Mouse (Mus musculus) thymus, adult 2 months (tissue): Measurements from ENCODE around the gene Gm20388. TPM values are rescaled to one million over a fixed set of nuclear protein-coding genes. Genes with fewer than 3 reads are reported as not detected.

Source experiments
- DNase-seq: peaks from one replicate; pipeline ENCODE4 v3.0.0; 2021
- H3K27ac ChIP-seq: fragments of 200-500 bp; 2 replicates; pipeline ENCODE4 v1.5.1; 2012; ENCODE audit warnings: low read length, control low read depth; ENCODE audit not compliant: control insufficient read depth, insufficient read depth
- H3K27me3 ChIP-seq: fragments of 200-500 bp; 2 replicates; pipeline ENCODE4 v1.6.1; 2012; ENCODE audit warnings: mild to moderate bottlenecking, low read length, moderate library complexity, mixed read lengths; ENCODE audit not compliant: control insufficient read depth, insufficient read depth
- H3K36me3 ChIP-seq: fragments of 200-500 bp; 2 replicates; pipeline ENCODE4 v1.6.1; 2012; ENCODE audit warnings: mild to moderate bottlenecking, low read length, moderate library complexity; ENCODE audit not compliant: control insufficient read depth, insufficient read depth
- H3K4me1 ChIP-seq: fragments of 200-500 bp; replicated peaks from 2 replicates; pipeline ENCODE4 v1.6.1; 2012; ENCODE audit warnings: low read length; ENCODE audit not compliant: control insufficient read depth, insufficient read depth
- H3K4me3 ChIP-seq: fragments of 200-500 bp; 2 replicates; pipeline ENCODE4 v1.5.1; 2012; ENCODE audit warnings: mild to moderate bottlenecking, low read length, control low read depth, moderate library complexity; ENCODE audit not compliant: control insufficient read depth, insufficient read depth
- CTCF ChIP-seq: fragments of 200-500 bp; IDR thresholded peaks from 2 replicates; pipeline ENCODE4 v1.5.1; 2012; ENCODE audit warnings: mild to moderate bottlenecking, control low read depth, low read length, moderate library complexity, borderline replicate concordance; ENCODE audit not compliant: control insufficient read depth, poor library complexity, insufficient read depth; ENCODE audit errors: extremely low read depth
- POLR2A ChIP-seq: fragments of 200-500 bp; IDR thresholded peaks from 2 replicates; pipeline ENCODE4 v1.6.1; 2012; ENCODE audit warnings: mild to moderate bottlenecking, low read length, control low read depth, moderate library complexity; ENCODE audit not compliant: control insufficient read depth, poor library complexity, insufficient read depth; ENCODE audit errors: extremely low read depth
- WGBS: fragments of 180-500 bp; shearing (Covaris S2); methylation state at CpG from one replicate; pipeline ENCODE4 v1.1.7; 2018; 5-methylcytosine and 5-hydroxymethylcytosine counted together
- polyA plus RNA-seq: library from polyadenylated mRNA; depleted of rRNA; stranded (reverse); fragments of >200 nt; gene quantifications from 2 replicates; pipeline ENCODE4 v1.2.3, GENCODE M21; 2012

Gene Gm20388
- polyA plus RNA-seq, 1 experiment: 103 TPM

GRCm38 (mm10) chr8:120067936-120068668 lies 157.5 kb downstream of the Gm20388 start:
- WGBS: 23% methylated on average over 19 of the region's 19 CpGs
- H3K4me3 ChIP-seq: no peak overlapping the region
- TF ChIP-seq CTCF: no peak
- TF ChIP-seq POLR2A: 0 out of 2 replicates have a peak, but pooled peaks have one; percentile 11

GRCm38 (mm10) chr8:120071684-120072083 lies 161.0 kb downstream of the Gm20388 start:
- DNase-seq: peak; percentile 77
- Histone ChIP-seq H3K4me1 (peaks cover 25% of the 10 kb centered on the region), H3K4me3 (no peak overlapping the region), H3K27ac (no peak overlapping the region), H3K36me3 (no peaks in the 10 kb centered on the region), H3K27me3 (no peaks in the 10 kb centered on the region)
- 27% methylated on average over 4 of the region's 4 CpGs for WGBS
- TF ChIP-seq POLR2A (no peak), CTCF (peak; percentile 82; the same call in 1 of the 2 replicates)

More at GRCm38 (mm10) chr8:120067936-120068668, 157.5 kb downstream of the Gm20388 start:
- Histone ChIP-seq H3K4me1 (peaks cover 37% of the 10 kb centered on the region), H3K27ac (peak overlapping the region; percentile 90), H3K36me3 (no peaks in the 10 kb centered on the region), H3K27me3 (no peaks in the 10 kb centered on the region)
- DNase-seq: peak; percentile 42

DNA sequence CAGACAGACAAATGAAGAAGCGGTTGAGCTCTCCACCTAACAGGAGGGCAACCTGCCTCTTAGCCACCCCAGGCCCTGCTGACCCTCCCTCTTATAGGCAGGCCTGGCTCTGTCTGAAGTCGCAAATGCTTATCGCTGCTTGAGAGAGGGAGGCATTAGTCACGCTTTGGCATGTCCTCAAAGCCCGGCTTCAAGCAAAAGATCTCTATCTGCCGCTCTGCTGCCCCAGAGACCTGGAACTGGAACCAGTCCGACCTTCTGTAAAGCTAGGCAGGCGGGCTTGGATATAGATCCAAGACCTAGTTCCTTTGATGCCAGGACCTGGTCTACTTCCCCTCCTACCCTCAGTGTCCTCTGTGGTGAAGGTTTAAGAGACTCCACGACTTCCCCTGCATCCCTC lies 161.6 kb downstream of the Gm20388 start:
- no peak for DNase-seq
- no peaks in the 10 kb centered on the region for H3K27me3 ChIP-seq
- no peak overlapping the region for H3K27ac ChIP-seq
- H3K36me3 ChIP-seq: no peaks in the 10 kb centered on the region
- H3K4me3 ChIP-seq: no peak overlapping the region
- no peak for TF ChIP-seq POLR2A
- no peak for TF ChIP-seq CTCF
- H3K4me1 ChIP-seq: peaks cover 30% of the 10 kb centered on the region
- WGBS: 93% methylated on average over 9 of the region's 9 CpGs

DNA sequence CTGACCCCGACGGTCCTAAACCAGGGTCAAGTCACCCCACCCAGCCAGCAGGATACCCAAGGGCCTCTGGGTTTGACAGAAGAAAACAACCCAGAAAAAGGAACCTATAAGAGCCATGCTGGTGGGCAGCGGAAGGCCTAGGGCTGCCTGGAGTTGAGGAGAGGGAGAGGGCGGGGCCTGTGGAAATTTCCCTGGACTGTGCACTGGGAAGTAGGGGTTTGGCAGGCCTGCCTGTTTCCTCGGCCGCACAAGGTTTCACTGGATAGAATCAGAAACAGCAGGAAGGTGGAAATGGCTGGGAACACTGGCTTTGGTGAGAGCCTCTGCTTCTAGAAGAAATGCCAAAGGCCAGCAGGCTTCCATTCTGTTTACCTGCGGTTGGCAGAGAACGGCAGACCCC lies 162.2 kb downstream of the Gm20388 start:
- Histone ChIP-seq H3K36me3 (no peaks in the 10 kb centered on the region), H3K27me3 (no peaks in the 10 kb centered on the region), H3K27ac (no peak overlapping the region), H3K4me3 (no peak overlapping the region), H3K4me1 (peaks cover 25% of the 10 kb centered on the region)
- DNase-seq: no peak
- no peak for TF ChIP-seq POLR2A
- TF ChIP-seq CTCF: no peak
- 93% methylated on average over 8 of the region's 8 CpGs for WGBS

DNA sequence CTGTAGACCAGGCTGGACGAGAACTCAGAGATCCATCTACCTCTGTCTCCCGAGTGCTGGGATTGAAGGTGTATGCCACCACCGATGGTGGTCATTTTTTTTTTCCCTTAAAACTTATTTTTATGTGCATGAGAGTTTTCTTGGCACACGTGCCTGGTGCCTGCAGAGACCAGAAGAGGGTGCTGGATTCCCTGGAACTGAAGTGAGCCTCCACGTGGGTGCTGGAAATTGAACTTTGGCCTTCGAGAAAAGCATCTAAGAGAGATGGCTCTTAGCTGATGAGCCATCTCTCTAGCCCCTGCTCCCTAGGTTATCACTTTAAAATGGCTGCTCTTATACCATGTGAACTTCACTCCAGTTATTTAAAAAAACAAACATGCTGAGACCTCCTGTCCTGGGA lies 163.9 kb downstream of the Gm20388 start:
- no peak for TF ChIP-seq POLR2A
- Histone ChIP-seq H3K36me3 (no peaks in the 10 kb centered on the region), H3K4me3 (no peak overlapping the region), H3K27me3 (no peaks in the 10 kb centered on the region), H3K4me1 (peaks cover 16% of the 10 kb centered on the region), H3K27ac (no peak overlapping the region)
- no peak for DNase-seq
- 89% methylated on average over 6 of the region's 6 CpGs for WGBS

DNA sequence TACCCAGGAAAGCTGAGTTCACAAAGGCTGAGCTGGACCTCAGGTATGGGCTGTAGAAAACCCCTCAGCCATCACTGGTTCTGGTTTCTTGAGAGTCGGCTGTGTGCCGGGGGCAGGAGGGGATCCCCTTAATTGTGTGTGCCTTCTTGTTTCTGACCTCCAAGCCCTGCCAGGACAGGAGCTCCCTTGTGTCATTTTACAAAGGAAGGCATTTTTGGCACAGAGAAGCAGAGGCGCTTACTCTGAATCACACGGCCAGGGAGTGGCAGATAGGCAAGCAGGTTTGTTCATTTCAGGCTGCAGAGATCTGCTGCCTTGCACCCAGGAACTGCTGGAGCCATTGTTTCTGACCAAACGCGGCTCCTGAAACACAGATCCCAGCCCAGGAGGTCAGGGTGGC lies 164.7 kb downstream of the Gm20388 start:
- DNase-seq: no peak
- Histone ChIP-seq H3K27me3 (no peaks in the 10 kb centered on the region), H3K27ac (no peak overlapping the region), H3K36me3 (no peaks in the 10 kb centered on the region), H3K4me3 (no peak overlapping the region), H3K4me1 (peaks cover 16% of the 10 kb centered on the region)
- no peak for TF ChIP-seq POLR2A
- TF ChIP-seq CTCF: no peak
- 95% methylated on average over 6 of the region's 6 CpGs for WGBS

- peaks cover 11% of the 10 kb centered on the region for H3K4me1 ChIP-seq
- no peak overlapping the region for H3K27ac ChIP-seq
- peaks cover 19% of the 10 kb centered on the region for H3K36me3 ChIP-seq
- TF ChIP-seq CTCF (peak; percentile 87), POLR2A (no peak)
- peak; percentile 78 for DNase-seq
- WGBS: 15% methylated on average over 10 of the region's 10 CpGs
- H3K4me3 ChIP-seq: no peak overlapping the region
- H3K27me3 ChIP-seq: no peaks in the 10 kb centered on the region
Observed at GRCm38 (mm10) chr8:120078080-120078479, 167.4 kb downstream of the Gm20388 start.
